Mouse (Mus musculus) E14TG2a.4 (cell line): ENCODE measurements at regions not wholly inside any gene's neighbourhood (a gene's known extent, or its start where the extent isn't known, plus 50 kb on each side); places are given as distances from the start of the nearest gene placed in this dataset.

Experiments
- CTCF ChIP-seq: conservative IDR thresholded peaks from 2 replicates; pipeline ENCODE4 v1.5.1; 2014; ENCODE audit warnings: low read length
- NANOG ChIP-seq: IDR thresholded peaks from 2 replicates; pipeline ENCODE4 v1.6.1; 2014; ENCODE audit warnings: borderline replicate concordance, low read length, mixed read lengths
- POU5F1 ChIP-seq: IDR thresholded peaks from 2 replicates; pipeline ENCODE4 v1.6.1; 2014; ENCODE audit warnings: low read length, borderline replicate concordance

DNA sequence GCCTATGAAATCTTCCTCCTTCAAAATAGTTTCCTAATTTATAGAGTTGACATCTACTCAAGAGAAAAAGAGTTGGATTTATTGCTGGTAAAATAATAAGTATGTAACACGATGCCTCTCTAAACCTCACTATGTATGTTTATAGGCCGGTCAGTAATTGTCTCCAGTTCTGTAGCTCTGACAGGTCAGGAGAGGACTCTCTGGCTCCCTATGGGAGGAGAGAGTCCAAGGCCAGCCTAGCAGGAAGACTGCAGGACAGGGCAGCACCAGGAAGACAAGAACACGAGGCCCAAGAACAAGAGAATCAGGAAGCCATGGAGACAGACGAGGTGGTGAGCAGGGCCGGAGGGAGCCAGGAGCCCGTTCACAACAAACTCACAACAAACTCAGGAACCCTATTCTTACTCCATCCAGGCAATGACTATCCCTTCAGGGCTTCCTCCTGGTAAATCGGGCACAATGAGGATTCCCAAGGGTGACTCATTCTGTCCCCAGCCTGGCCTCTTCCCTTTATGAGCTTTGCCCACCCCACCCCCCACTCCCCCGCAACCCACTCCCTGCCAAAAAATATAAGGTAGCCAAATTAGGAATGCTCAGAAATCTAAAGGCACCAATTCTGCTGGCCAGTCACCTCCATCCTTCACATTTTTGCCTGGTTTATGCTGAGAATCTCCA is 244.7 kb upstream of the Zfp637 start:
- TF ChIP-seq CTCF (no peak), POU5F1 (no peak), NANOG (no peak)
